9 mouse cellular contexts compared by ENCODE assay signal in the genomic region with DNA sequence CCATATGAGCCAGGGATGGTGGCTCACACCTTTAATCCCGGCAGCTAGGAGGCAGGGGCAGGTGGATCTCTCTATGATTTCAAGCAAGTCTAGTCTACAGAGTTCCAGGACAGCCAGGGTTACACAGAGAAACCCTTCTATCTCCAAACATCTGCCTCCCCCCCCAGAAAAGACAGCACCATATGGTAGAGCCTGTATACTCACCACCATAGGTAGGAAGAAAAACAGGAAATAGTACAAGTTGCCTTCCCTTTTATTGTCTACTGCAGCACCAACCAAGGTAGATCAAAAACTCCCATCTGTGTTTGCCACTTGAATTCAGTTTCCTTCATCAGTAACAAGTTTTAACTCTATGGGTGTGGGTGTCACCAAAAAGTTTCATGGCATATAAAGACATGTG. TPM values are rescaled to one million over a fixed set of nuclear protein-coding genes. Genes with fewer than 3 reads are reported as not detected.
DNase-seq lines count a peak whose midpoint lies in the region; ATAC-seq and TF ChIP-seq lines count a peak whose summit lies in the region.
"Had no signal": no experiment of that assay in that cellular context is flagged by ENCODE, and none has a peak within 500 bp of the region (broad histone marks: within the 10 kb centered on the region; RNA-seq: fewer than 3 reads in every experiment).

No protein-coding gene starts in this region.

- H3K4me3 ChIP-seq in midbrain, embryonic 10.5 days: peak overlapping the region; percentile 92
- no peak overlapping the region for H3K4me3 ChIP-seq in midbrain, postnatal 0 days (ENCODE audit: low read depth, low read length)
- H3K4me3 ChIP-seq in forebrain, embryonic 10.5 days: peak overlapping the region; percentile 91
- H3K4me3 ChIP-seq in limb, embryonic 12.5 days (replicated peaks): peak overlapping the region; percentile 75
- peak overlapping the region; percentile 86 for H3K4me3 ChIP-seq in stomach, embryonic 15.5 days (replicated peaks)

- DNase-seq in midbrain, embryonic 10.5 days (ENCODE audit: low spot score): no peak
- no peak for DNase-seq in midbrain, postnatal 0 days (ENCODE audit: low spot score)
- no peak for DNase-seq in forebrain, embryonic 10.5 days (ENCODE audit: extremely low spot score, low spot score)
- DNase-seq in cerebellum, adult 8-10 months: no peak
- DNase-seq in adipocyte (ENCODE audit: low spot score): no peak
- no peak for DNase-seq in embryo, embryonic 10 days (ENCODE audit: low spot score)

- no peak for ATAC-seq in midbrain, postnatal 0 days (ENCODE audit: low FRiP score)
- no peak for ATAC-seq in limb, embryonic 12.5 days (ENCODE audit: insufficient number of reproducible peaks, insufficient read depth, low FRiP score, low TSS enrichment, low read depth)
- no peak for ATAC-seq in stomach, embryonic 15.5 days (ENCODE audit: insufficient read depth, low FRiP score, low read depth)

- peaks cover 22% of the 10 kb centered on the region for H3K4me1 ChIP-seq in midbrain, embryonic 10.5 days
- H3K4me1 ChIP-seq in midbrain, postnatal 0 days (ENCODE audit: insufficient read depth, low read length): peaks cover 6% of the 10 kb centered on the region; the same call in 1 of the 2 replicates
- H3K4me1 ChIP-seq in forebrain, embryonic 10.5 days: peaks cover 24% of the 10 kb centered on the region
- H3K4me1 ChIP-seq in limb, embryonic 12.5 days (replicated peaks): peaks cover 12% of the 10 kb centered on the region
- peaks cover 11% of the 10 kb centered on the region for H3K4me1 ChIP-seq in stomach, embryonic 15.5 days

- no peak overlapping the region for H3K27ac ChIP-seq in midbrain, embryonic 10.5 days (replicated peaks)
- no peak overlapping the region for H3K27ac ChIP-seq in midbrain, postnatal 0 days (ENCODE audit: low read depth, low read length)
- no peak overlapping the region for H3K27ac ChIP-seq in forebrain, embryonic 10.5 days
- no peak overlapping the region for H3K27ac ChIP-seq in limb, embryonic 12.5 days
- no peak overlapping the region for H3K27ac ChIP-seq in stomach, embryonic 15.5 days

- H3K27me3 ChIP-seq in midbrain, embryonic 10.5 days (ENCODE audit: low read depth, poor library complexity, severe bottlenecking): no peaks in the 10 kb centered on the region
- no peaks in the 10 kb centered on the region for H3K27me3 ChIP-seq in midbrain, postnatal 0 days (ENCODE audit: insufficient read depth, low read length)
- H3K27me3 ChIP-seq in forebrain, embryonic 10.5 days (ENCODE audit: poor library complexity, severe bottlenecking): no peaks in the 10 kb centered on the region
- H3K27me3 ChIP-seq in limb, embryonic 12.5 days: no peaks in the 10 kb centered on the region
- no peaks in the 10 kb centered on the region for H3K27me3 ChIP-seq in stomach, embryonic 15.5 days (replicated peaks)

- 100% methylated on average over 1 of the region's 1 CpGs for WGBS in midbrain, embryonic 10.5 days
- WGBS in midbrain, postnatal 0 days: 81% methylated on average over 1 of the region's 1 CpGs
- WGBS in forebrain, embryonic 10.5 days: 87% methylated on average over 1 of the region's 1 CpGs
- 90% methylated on average over 1 of the region's 1 CpGs for WGBS in limb, embryonic 12.5 days
- WGBS in stomach, embryonic 15.5 days: 80% methylated on average over 1 of the region's 1 CpGs

- TF ChIP-seq CTCF in midbrain, postnatal 0 days (IDR thresholded peaks at IDR 0.05): no peak

- H3K4me2 ChIP-seq in midbrain, postnatal 0 days (ENCODE audit: low read depth, low read length, poor library complexity, severe bottlenecking): no peak overlapping the region
- peak overlapping the region; percentile 71 for H3K4me2 ChIP-seq in limb, embryonic 12.5 days
- H3K4me2 ChIP-seq in stomach, embryonic 15.5 days: peak overlapping the region; percentile 83

- H3K9me3 ChIP-seq in midbrain, embryonic 10.5 days (replicated peaks): no peaks in the 10 kb centered on the region
- H3K9me3 ChIP-seq in midbrain, postnatal 0 days (ENCODE audit: low read length): no peaks in the 10 kb centered on the region
- no peaks in the 10 kb centered on the region for H3K9me3 ChIP-seq in forebrain, embryonic 10.5 days
- no peaks in the 10 kb centered on the region for H3K9me3 ChIP-seq in limb, embryonic 12.5 days
- H3K9me3 ChIP-seq in stomach, embryonic 15.5 days: no peaks in the 10 kb centered on the region

- no peak overlapping the region for H3K9ac ChIP-seq in midbrain, postnatal 0 days (replicated peaks; ENCODE audit: low read length, poor library complexity, severe bottlenecking)
- peak overlapping the region; percentile 84 for H3K9ac ChIP-seq in limb, embryonic 12.5 days (replicated peaks)
- no peak overlapping the region for H3K9ac ChIP-seq in stomach, embryonic 15.5 days

- peaks cover 51% of the 10 kb centered on the region for H3K36me3 ChIP-seq in midbrain, embryonic 10.5 days
- peaks cover 34% of the 10 kb centered on the region for H3K36me3 ChIP-seq in midbrain, postnatal 0 days (ENCODE audit: insufficient read depth, low read length)
- H3K36me3 ChIP-seq in forebrain, embryonic 10.5 days (replicated peaks): peaks cover 46% of the 10 kb centered on the region
- H3K36me3 ChIP-seq in limb, embryonic 12.5 days: peaks cover 44% of the 10 kb centered on the region
- peaks cover 36% of the 10 kb centered on the region for H3K36me3 ChIP-seq in stomach, embryonic 15.5 days

RNA-seq across cellular contexts. Expression of a gene that starts 1.3 kb away (rescaled TPM):
- polyA plus RNA-seq in midbrain, embryonic 10.5 days (2016; fragmentation: Nextera tagmentation; extraction: Ambion mirVana): 160 and 170 TPM in 2 replicates
- total RNA-seq in midbrain, postnatal 0 days (2014; rRNA removed): 55.9 and 57.0 TPM in 2 replicates
- 58.2 and 62.3 TPM in 2 replicates for polyA plus RNA-seq in midbrain, postnatal 0 days (2015; fragmentation: Nextera tagmentation; extraction: Ambion mirVana)
- polyA plus RNA-seq in forebrain, embryonic 10.5 days (2016; fragmentation: Nextera tagmentation; extraction: Ambion mirVana): 193 and 197 TPM in 2 replicates
- 131 and 134 TPM in 2 replicates for polyA plus RNA-seq in limb, embryonic 12.5 days (2016; fragmentation: Nextera tagmentation; extraction: Ambion mirVana)
- polyA plus RNA-seq in stomach, embryonic 15.5 days (2015; fragmentation: Nextera tagmentation; extraction: Ambion mirVana): 85.9 and 90.0 TPM in 2 replicates

RNA-seq across cellular contexts. Expression of a gene that starts 10.6 kb away (rescaled TPM):
- polyA plus RNA-seq in midbrain, embryonic 10.5 days (2016; fragmentation: Nextera tagmentation; extraction: Ambion mirVana): 14.8 and 19.7 TPM in 2 replicates
- 31.3 and 32.8 TPM in 2 replicates for total RNA-seq in midbrain, postnatal 0 days (2014; rRNA removed)
- polyA plus RNA-seq in midbrain, postnatal 0 days (2015; fragmentation: Nextera tagmentation; extraction: Ambion mirVana): 25.5 and 26.3 TPM in 2 replicates
- 15.1 and 16.0 TPM in 2 replicates for polyA plus RNA-seq in forebrain, embryonic 10.5 days (2016; fragmentation: Nextera tagmentation; extraction: Ambion mirVana)
- polyA plus RNA-seq in limb, embryonic 12.5 days (2016; fragmentation: Nextera tagmentation; extraction: Ambion mirVana): 20.1 and 24.0 TPM in 2 replicates
- 18.6 and 21.2 TPM in 2 replicates for polyA plus RNA-seq in stomach, embryonic 15.5 days (2015; fragmentation: Nextera tagmentation; extraction: Ambion mirVana)

RNA-seq across cellular contexts. Expression of a gene that starts 19.3 kb away (rescaled TPM):
- 0.05 TPM in 1 of 2 replicates, not detected in the other for polyA plus RNA-seq in midbrain, embryonic 10.5 days (2016; fragmentation: Nextera tagmentation; extraction: Ambion mirVana)
- total RNA-seq in midbrain, postnatal 0 days (2014; rRNA removed): not detected in 2 replicates
- polyA plus RNA-seq in midbrain, postnatal 0 days (2015; fragmentation: Nextera tagmentation; extraction: Ambion mirVana): not detected in 2 replicates
- 0.06 TPM in 1 of 2 replicates, not detected in the other for polyA plus RNA-seq in forebrain, embryonic 10.5 days (2016; fragmentation: Nextera tagmentation; extraction: Ambion mirVana)
- polyA plus RNA-seq in limb, embryonic 12.5 days (2016; fragmentation: Nextera tagmentation; extraction: Ambion mirVana): 0.06 and 0.19 TPM in 2 replicates
- 0.14 and 0.24 TPM in 2 replicates for polyA plus RNA-seq in stomach, embryonic 15.5 days (2015; fragmentation: Nextera tagmentation; extraction: Ambion mirVana)

RNA-seq across cellular contexts. Expression of a gene that starts 35.2 kb away (rescaled TPM):
- 0.06 and 0.15 TPM in 2 replicates for polyA plus RNA-seq in midbrain, embryonic 10.5 days (2016; fragmentation: Nextera tagmentation; extraction: Ambion mirVana)
- total RNA-seq in midbrain, postnatal 0 days (2014; rRNA removed): 1.2 TPM in 1 of 2 replicates, not detected in the other
- 0.31 and 0.39 TPM in 2 replicates for polyA plus RNA-seq in midbrain, postnatal 0 days (2015; fragmentation: Nextera tagmentation; extraction: Ambion mirVana)
- 0.09 and 0.15 TPM in 2 replicates for polyA plus RNA-seq in forebrain, embryonic 10.5 days (2016; fragmentation: Nextera tagmentation; extraction: Ambion mirVana)
- 0.72 and 1.1 TPM in 2 replicates for polyA plus RNA-seq in limb, embryonic 12.5 days (2016; fragmentation: Nextera tagmentation; extraction: Ambion mirVana)
- 0.32 and 0.57 TPM in 2 replicates for polyA plus RNA-seq in stomach, embryonic 15.5 days (2015; fragmentation: Nextera tagmentation; extraction: Ambion mirVana)
- total RNA-seq: left cerebral cortex, adult 2 months had no signal

RNA-seq across cellular contexts. Expression of a gene that starts 48.3 kb away (rescaled TPM):
- 32.4 and 44.8 TPM in 2 replicates for polyA plus RNA-seq in midbrain, embryonic 10.5 days (2016; fragmentation: Nextera tagmentation; extraction: Ambion mirVana)
- total RNA-seq in midbrain, postnatal 0 days (2014; rRNA removed): 279 and 347 TPM in 2 replicates
- polyA plus RNA-seq in midbrain, postnatal 0 days (2015; fragmentation: Nextera tagmentation; extraction: Ambion mirVana): 187 and 189 TPM in 2 replicates
- 34.7 and 39.7 TPM in 2 replicates for polyA plus RNA-seq in forebrain, embryonic 10.5 days (2016; fragmentation: Nextera tagmentation; extraction: Ambion mirVana)
- 68.5 and 72.6 TPM in 2 replicates for polyA plus RNA-seq in limb, embryonic 12.5 days (2016; fragmentation: Nextera tagmentation; extraction: Ambion mirVana)
- polyA plus RNA-seq in stomach, embryonic 15.5 days (2015; fragmentation: Nextera tagmentation; extraction: Ambion mirVana): 22.2 and 25.1 TPM in 2 replicates
